Mouse (Mus musculus) G1E (cell line): ENCODE measurements around the gene Pcx.

Experiments
- CTCF ChIP-seq: IDR thresholded peaks from 2 replicates; pipeline ENCODE4 v1.5.1; 2012; ENCODE audit warnings: low read depth, low read length, inconsistent platforms, mixed read lengths
- TAL1 ChIP-seq: conservative IDR thresholded peaks from 2 replicates; pipeline ENCODE4 v1.6.1; 2012; ENCODE audit warnings: low read depth, low read length, inconsistent platforms, mixed read lengths

DNA sequence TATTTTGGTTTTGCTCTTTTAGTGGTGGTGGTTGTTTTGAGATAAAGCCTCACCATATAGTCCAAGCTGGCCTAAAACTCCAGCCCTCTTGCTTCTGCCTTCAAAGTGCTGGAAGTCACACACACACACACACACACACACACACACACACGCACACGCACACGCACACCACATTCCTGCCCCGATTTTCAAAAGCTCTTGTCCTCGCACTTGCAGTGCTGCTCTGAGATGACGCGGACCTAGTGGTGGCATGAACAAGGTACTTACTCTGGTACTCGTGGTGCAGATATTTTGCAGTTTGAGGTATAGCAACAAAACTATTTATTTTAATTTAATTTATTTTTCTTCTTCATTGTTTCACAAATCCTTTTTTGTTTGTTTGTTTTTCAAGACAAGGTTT, 62.2 kb downstream of the Pcx start:
- TF ChIP-seq CTCF (no peak), TAL1 (no peak)
